Mouse (Mus musculus): ENCODE data around the gene Adamts6.

The Adamts6 gene

DNA sequence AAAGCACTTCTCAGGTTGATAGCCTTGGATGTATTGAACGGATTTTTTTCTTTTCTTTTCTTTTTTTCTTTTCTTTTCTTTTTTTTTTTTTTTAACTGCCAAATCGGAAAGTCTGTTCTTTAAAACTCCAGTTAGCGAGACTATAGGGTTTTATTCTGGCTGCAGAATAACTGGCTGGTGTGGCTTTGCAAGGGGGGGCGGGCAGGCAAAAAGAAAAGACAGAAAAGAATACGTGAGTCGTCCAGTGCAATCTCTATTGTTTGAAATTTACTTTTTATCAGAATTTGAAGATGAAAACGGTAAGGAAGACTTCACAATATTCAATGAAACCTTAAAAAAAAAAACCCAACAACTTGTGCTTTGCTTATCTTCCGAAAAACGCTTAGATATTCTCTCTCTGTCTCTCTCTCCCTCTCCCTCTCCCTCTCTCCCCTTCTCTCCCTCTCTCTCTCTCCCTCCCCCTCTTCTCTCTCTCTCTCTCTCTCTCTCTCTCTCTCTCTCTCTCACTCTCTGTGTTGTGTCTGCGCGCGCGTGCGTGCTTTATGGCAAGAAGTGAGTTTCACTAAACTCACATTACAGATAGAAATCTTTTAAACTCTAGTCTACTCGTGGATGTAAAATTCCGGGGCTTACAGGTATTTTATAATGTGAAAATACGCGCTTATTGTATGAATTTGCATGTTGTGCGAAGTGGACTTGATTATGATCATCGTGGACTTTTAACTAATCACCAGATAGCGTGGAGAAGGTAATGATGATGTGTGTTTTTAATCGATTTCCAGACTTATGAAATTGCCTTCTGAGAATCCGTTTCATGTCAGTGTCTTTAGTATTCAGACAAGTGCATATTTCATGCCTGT, at the start of gene Adamts6:
Adamts6 (plus strand) TSS at position 470 of the 860 bp plus-strand sequence.
- DNase-seq (ENCODE audit: low spot score in 2 of 2) = no peak

DNA sequence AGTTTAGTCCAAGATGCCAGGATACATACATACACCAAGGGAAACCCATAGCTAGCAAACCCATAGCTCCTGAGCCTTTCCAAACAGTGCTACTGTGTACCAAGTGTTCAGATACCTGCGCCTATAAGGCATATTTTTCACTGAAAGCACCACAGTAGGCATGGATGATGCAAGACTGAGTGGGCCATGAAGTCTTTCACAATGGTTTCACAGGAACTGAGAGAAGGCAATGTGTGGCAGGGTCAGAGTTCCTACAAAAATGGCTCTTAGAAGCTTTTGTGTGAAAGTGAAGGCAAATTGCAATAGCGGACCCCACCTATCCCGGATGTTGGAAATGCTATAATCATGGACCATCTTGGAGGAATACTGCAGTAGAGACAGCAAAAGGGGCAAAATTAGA, 28.6 kb upstream of the Adamts6 start:
- DNase-seq (ENCODE audit: low spot score in 2 of 2) = no peak

DNA sequence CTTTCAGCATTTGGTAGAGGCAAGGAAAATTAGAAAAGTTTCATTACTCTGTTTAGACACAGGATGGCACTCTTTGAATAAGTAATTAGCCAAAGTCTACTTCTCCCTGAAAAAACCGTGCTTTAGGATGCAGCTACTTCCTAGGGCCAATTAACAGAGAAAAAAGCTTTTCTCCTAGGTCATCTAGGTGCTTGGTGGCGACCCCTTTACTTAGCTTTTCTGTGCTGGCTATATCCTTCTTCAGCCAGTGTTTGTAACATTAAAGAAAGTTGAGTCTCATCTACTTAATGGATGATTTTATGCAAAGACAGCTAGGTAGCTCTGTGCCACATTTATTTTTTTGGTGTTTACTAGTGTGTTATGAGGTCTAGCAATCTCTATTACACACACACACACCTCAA, 2.6 kb upstream of the Adamts6 start:
- DNase-seq (ENCODE audit: low spot score in 2 of 2) = no peak

- DNase-seq (ENCODE audit: low spot score in 2 of 2) = peak; percentile 24 to 39
These were observed 1.8 kb upstream of the Adamts6 start for GRCm38 (mm10) chr13:104285737-104286311.

DNA sequence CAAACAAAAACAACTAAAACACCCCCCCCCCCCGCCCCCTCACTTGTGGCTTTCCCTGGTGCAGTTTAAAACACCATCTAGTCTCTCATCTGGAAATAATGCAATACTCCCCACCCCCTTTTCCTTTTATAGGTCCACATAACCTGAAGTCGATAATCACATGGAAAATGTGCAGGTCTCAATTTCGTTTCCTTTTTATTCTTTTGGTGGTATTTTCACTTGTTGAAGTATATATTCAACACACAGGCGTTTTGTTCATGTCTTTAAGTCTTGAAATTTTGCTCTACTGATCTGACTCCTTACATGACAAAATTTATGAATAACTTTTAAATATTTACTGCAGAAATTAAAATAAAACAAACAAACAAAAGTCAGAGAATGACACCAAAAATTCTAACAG, 1.3 kb upstream of the Adamts6 start:
- no peak for DNase-seq (ENCODE audit: low spot score in 2 of 2)

DNA sequence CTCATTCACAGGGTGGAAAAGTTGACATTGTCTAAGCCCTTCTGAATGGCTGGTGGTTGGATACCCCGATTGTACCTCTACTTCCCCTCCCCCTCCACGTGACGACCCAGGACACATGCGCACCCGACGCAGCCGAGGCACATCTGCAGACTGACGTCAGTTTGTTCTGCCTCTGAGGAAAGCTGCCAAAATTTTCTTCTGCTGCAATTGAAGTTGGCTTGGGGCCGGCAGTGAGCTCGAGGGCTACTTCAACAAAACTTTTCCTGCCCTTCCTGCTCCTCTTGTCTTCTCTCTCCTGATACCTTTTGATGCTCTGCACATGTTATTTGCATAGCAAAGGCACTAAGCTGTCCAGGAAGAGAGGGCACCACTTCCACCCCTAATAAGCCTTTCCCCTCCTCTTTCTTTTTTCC, 732 bp upstream of the Adamts6 start:
- peak; percentile 67 to 86 for DNase-seq (ENCODE audit: low spot score in 2 of 2)

- DNase-seq (ENCODE audit: low spot score in 2 of 2) = peak; percentile 55 to 59
These were observed 708 bp downstream of the Adamts6 start for GRCm38 (mm10) chr13:104288226-104288859.

DNA sequence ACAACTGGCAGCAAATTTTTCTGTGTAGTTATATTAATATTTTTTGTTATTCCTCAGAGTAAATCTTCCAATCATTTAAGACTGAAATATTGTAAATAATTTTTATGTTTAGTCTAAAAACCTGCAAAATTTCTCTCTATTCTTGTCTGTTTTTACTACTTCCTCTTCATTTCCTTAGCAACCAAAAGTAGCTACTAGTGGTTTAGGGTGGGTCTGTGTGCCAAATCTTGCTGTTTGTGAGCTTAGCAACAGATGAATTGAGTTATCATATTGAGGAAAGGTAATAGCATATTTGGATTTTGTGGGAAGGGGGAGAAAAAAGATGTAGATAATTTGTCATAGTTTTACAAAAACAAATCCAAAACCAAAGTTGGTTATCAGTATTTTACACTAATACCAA, 1.5 kb downstream of the Adamts6 start:
- no peak for DNase-seq (ENCODE audit: low spot score in 2 of 2)

GRCm38 (mm10) chr13:104295472-104295871, 7.8 kb downstream of the Adamts6 start:
- no peak for DNase-seq (ENCODE audit: low spot score in 2 of 2)

GRCm38 (mm10) chr13:104329336-104329735, 41.7 kb downstream of the Adamts6 start:
- no peak for DNase-seq (ENCODE audit: low spot score in 2 of 2)

DNA sequence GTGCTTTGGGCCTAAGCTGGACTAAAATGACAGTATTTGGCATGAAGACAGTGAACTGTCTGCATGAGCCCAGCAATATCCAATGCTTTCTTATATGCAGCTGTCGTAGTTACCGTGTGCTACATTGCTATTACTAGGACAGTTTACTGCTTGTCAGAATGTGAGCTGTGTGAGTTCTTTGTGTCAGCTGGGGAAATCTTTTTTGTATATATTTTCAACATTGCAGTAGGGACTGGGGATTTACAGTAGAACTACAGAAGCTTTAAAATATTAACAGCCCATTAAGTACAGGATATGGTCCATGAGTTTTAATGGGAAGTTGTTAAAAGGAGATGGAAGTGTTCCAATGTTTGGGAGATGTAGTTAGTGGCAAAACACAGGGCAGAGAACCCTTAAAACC, 42.1 kb downstream of the Adamts6 start:
- DNase-seq (ENCODE audit: low spot score in 2 of 2) = no peak

GRCm38 (mm10) chr13:104352590-104352989, 65.0 kb downstream of the Adamts6 start:
- no peak for DNase-seq (ENCODE audit: low spot score in 2 of 2)

DNA sequence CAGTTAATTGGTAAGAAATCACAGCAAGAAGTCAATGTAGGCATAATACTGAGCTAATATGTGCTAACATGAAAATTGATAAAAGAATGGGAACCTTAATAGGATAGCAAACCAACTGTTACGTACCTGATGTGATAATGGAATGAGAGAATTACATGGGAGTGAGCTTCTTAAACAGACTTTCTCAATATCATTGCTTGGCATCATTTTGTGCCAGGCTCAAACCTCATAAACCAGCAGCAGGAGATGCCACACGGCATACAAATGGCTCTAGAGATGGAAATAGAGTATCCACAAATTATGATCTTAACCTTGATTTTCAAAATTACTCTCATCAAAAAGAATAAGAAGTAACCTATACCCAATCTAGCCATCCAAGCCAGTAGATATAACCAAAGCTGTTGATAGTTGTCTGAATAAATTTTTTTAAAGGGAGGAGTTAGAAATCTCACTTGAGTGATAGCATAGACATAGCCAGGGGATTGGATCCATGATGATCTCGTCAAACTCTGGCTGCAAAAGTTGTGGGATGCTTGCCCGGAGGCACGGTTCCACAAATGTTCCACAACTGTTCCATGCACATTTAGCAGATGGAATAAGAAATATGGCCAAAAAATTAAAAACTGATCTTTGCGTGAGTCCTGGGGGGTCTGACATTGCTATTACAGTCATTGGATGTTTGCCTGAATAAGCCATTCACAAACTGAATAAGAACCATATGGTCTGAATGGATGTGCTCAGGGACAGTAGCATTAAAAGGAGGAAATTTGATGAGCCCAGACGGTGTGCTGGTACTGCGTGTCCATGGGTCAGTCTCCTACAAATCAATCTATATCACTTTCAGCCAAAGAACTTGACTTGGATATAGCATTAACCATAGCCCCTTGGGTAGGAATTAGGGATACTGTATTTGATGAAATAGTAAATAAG, 106.1 kb downstream of the Adamts6 start:
- DNase-seq (ENCODE audit: low spot score in 2 of 2) = no peak

- DNase-seq (ENCODE audit: low spot score in 2 of 2) = no peak
These were observed 110.2 kb downstream of the Adamts6 start for GRCm38 (mm10) chr13:104397814-104398213.

DNA sequence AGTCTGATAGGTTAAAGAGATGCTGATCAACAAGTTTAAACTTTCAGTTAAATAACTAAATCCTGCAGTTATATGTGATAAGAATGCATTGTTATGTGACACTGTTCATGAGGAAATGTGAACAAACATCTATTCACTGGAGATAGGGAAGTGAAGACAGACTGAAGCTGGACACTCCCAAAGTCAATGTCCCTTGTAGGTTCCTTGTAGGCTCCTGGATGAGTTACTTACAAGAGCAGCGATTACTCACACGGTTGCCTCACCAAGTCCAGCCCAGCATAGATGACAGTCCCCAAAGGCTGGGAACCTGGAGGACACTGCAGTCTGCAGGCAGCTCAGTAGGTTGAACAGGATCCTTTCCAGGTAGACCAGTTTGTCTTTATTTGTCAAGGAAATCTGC, 145.1 kb downstream of the Adamts6 start:
- DNase-seq (ENCODE audit: low spot score in 2 of 2) = no peak

DNA sequence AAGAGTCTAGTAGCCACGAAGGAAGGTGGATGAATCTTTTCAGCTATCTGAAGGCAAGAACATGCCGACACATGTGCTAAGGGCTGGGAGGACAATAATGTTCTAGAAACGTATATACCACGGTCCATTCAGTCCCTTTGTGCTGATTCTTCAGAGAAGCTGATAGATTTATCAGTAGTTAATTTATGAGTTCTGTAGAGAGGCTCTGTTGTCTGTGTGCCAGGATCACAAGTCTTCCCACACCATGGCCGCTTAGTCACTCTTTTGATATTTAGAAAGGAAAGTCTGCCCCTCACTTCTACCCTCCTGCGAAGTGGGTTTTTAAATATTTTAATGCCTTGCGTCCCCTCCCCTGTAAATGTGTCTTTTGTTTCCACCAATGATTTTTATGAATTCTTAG, 154.9 kb downstream of the Adamts6 start:
- no peak for DNase-seq (ENCODE audit: low spot score in 2 of 2)

DNA sequence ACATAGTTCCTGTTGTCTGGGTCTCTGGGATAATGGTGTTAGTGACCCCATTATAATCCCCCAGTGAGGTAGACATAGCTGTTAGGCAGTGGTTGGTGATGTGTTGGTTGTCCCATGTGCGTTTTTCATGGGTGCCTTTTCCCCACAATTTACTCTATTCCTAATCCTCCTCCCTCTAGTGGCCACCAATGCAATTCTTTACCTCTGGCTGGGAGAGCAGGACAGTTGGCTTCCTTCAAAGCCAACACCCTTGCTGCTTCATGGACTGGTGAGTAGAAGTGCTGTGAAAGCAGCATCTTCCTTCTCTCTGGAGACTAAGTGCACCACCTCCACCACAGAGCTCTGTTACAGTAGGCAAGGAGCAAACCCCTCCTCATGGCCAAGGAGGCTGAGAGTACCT, 157.8 kb downstream of the Adamts6 start:
- DNase-seq (ENCODE audit: low spot score in 2 of 2) = no peak

GRCm38 (mm10) chr13:104446974-104447373, 159.3 kb downstream of the Adamts6 start:
- DNase-seq (ENCODE audit: low spot score in 2 of 2) = no peak

- DNase-seq (ENCODE audit: low spot score in 2 of 2) = no peak
These were observed 159.8 kb downstream of the Adamts6 start for GRCm38 (mm10) chr13:104447470-104447869.

GRCm38 (mm10) chr13:104448349-104448748, 160.7 kb downstream of the Adamts6 start:
- no peak for DNase-seq (ENCODE audit: low spot score in 2 of 2)

DNA sequence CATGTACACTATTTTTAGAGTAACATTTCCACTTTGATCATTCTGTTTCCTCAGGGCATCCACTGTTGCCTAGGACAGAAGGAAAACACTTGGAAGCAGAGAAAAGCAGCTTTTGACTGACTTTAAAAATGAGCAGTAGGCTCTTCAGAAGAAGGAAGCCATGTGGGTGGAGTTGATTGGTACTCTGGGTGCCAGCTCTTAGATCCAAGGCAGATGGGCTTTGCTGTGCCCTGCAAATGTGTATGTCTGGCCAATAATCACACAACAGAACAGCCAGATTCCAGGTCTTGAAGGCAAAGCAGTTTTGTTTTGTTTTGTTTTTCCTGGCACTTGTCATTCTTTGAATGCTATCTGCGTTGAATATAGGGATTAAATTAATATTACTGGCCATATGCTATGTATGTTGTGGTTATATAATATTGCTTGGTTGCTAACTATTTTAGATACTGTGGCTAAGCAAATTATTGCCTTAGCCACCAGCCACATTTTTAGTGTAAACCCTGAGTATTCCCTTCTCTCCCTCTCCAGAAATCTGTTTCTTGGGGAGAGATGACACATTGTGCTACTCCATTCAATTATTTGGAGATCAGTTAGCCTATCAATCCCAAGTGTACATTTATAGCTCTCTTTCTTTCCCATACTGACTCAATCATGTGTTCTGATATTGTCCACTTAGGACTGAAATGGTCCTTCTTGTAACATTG, 165.8 kb downstream of the Adamts6 start:
- no peak for DNase-seq (ENCODE audit: low spot score in 2 of 2)
